Mouse (Mus musculus) limb, embryonic 15.5 days (tissue): Measurements from ENCODE around the gene Abca4. TPM values are rescaled to one million over a fixed set of nuclear protein-coding genes. Genes with fewer than 3 reads are reported as not detected.
"Not testable (repeated sequence)": the region's sequence is repeated elsewhere in the genome, so short reads cannot be mapped to it uniquely, and the experiment has no call there.

ENCODE experiments used
- ATAC-seq: fragments of 200-750 bp; cut with Nextera tagmentation; 2 replicates; pipeline ENCODE4 v1.8.0; 2017; ENCODE audit warnings: low read depth, moderate TSS enrichment; ENCODE audit not compliant: insufficient number of reproducible peaks, low FRiP score, low TSS enrichment
- H3K27ac ChIP-seq: fragments of 300-500 bp; sonication (generic); 2 replicates; pipeline ENCODE4 v1.5.1; 2015; ENCODE audit warnings: moderate library complexity, mild to moderate bottlenecking, inconsistent platforms
- H3K27me3 ChIP-seq: fragments of 300-500 bp; sonication (generic); 2 replicates; pipeline ENCODE4 v1.6.1; 2015; ENCODE audit warnings: inconsistent platforms
- H3K36me3 ChIP-seq: fragments of 300-500 bp; sonication (generic); 2 replicates; pipeline ENCODE4 v1.6.1; 2015; ENCODE audit warnings: inconsistent platforms
- H3K4me1 ChIP-seq: fragments of 300-500 bp; sonication (generic); 2 replicates; pipeline ENCODE4 v1.6.1; 2015; ENCODE audit warnings: inconsistent platforms
- H3K4me2 ChIP-seq: fragments of 300-500 bp; sonication (generic); 2 replicates; pipeline ENCODE4 v1.6.1; 2015; ENCODE audit warnings: mild to moderate bottlenecking, inconsistent platforms
- H3K4me3 ChIP-seq: fragments of 300-500 bp; sonication (generic); 2 replicates; pipeline ENCODE4 v1.5.1; 2015; ENCODE audit warnings: mild to moderate bottlenecking, inconsistent platforms
- H3K9ac ChIP-seq: fragments of 300-500 bp; sonication (generic); 2 replicates; pipeline ENCODE4 v1.6.1; 2015; ENCODE audit warnings: inconsistent platforms
- H3K9me3 ChIP-seq: fragments of 300-500 bp; sonication (generic); 2 replicates; pipeline ENCODE4 v1.6.1; 2016; ENCODE audit warnings: inconsistent platforms
- WGBS: fragments of 180-500 bp; shearing (Covaris S2); methylation state at CpG from one replicate; pipeline ENCODE4 v1.1.7; 2015; 5-methylcytosine and 5-hydroxymethylcytosine counted together
- polyA plus RNA-seq: library from polyadenylated mRNA; unstranded; fragments of >200 nt; fragmentation: Nextera tagmentation; extraction: Ambion mirVana; gene quantifications from 2 replicates; pipeline ENCODE4 v1.2.1, GENCODE M21; 2015

The Abca4 gene
- polyA plus RNA-seq, 1 experiment from 2014 or later, result 1.0 TPM

DNA sequence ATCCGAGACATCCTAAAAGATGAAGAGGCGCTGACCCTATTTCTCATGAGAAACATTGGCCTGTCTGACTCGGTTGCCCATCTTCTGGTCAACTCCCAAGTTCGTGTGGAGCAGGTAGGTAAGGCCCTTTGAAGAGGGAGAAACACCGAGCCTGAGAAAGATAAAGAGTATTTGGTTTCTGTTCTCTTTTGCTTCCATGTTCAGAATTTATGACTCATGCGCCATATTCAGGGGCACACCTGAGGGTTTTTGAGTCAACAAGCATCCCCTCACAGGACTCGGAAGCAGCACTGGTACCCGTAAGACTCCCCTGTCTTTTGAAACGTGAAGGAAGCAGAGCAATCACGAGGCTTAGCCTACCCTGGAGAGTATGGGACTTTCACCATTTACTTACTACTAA lies 18.3 kb downstream of the Abca4 start:
- no peak overlapping the region for H3K27ac ChIP-seq
- H3K9me3 ChIP-seq, result no peaks in the 10 kb centered on the region
- H3K4me1 ChIP-seq, result peaks cover 12% of the 10 kb centered on the region
- ATAC-seq, result no peak
- H3K9ac ChIP-seq, result no peak overlapping the region
- H3K36me3 ChIP-seq, result no peaks in the 10 kb centered on the region
- no peaks in the 10 kb centered on the region for H3K27me3 ChIP-seq
- H3K4me3 ChIP-seq, result no peak overlapping the region
- H3K4me2 ChIP-seq, result no peak overlapping the region
- 85% methylated on average over 10 of the region's 10 CpGs for WGBS

DNA sequence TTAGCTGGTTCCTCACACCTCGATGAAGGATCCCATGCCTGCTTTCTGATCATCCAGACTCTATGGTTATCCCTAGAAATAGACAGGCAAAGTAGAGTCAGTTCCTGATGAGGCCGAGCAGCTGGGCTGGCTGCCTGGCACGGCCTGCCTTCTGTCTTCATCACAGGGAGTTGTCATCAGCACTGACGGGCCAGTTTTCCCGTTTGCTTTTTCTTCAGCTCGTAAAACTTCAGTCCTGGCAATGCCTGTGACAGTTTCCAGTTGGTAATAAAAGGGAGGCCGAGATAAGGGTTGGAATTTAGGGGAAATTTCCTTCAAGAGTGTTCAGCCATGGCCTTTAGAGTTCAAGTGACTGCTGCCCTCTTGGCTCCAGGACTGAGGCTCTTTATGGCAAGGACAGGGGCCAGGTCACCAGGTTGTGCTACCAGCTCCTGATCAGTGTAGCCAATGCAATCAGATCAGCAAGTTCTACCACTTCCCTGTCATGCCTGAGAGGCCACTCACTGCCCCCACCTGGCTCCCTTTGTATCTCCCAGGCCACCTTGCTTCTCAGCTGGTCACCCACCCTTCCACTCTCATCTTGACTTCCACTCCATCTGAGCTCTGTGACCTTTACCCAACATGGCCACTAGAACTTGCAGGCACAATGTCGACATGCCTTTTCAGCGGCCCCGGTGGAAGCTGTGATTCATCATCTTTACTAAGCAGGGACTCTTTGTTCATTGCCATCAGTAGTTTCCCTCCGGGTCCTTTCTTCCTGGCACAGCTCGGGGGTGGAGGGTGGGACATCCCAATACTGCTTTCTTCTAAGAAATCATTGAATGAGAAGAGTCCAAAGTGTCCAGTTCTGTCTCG lies 20.5 kb downstream of the Abca4 start:
- H3K4me2 ChIP-seq, result no peak overlapping the region
- H3K9ac ChIP-seq, result no peak overlapping the region
- peaks cover 6% of the 10 kb centered on the region for H3K4me1 ChIP-seq
- H3K27ac ChIP-seq, result no peak overlapping the region
- H3K4me3 ChIP-seq, result no peak overlapping the region
- WGBS, result 44% methylated on average over 13 of the region's 13 CpGs
- no peaks in the 10 kb centered on the region for H3K36me3 ChIP-seq
- H3K9me3 ChIP-seq, result no peaks in the 10 kb centered on the region
- no peaks in the 10 kb centered on the region for H3K27me3 ChIP-seq
- ATAC-seq, result no peak

DNA sequence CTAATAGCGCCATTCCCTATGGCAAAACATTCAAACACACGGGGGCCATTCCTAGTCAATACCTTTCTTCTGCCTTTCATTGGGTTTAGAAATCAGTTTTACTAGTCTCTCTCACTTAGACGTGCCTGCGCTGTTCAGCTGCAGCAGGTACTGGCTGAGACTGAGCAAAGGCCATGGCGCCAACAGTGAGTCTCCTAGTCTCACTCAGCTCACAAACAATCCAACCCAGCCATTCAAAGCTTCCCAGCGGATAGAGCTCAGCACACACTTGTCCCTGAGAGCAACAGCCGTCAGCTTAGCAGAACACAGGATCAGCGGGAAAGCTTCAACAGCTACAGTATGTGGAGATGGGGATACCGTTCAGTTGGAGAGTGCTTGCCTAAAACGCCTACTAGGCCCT lies 27.5 kb downstream of the Abca4 start:
- no peak for ATAC-seq
- Histone ChIP-seq H3K36me3 (no peaks in the 10 kb centered on the region), H3K27ac (no peak overlapping the region), H3K4me1 (peaks cover 26% of the 10 kb centered on the region), H3K9ac (no peak overlapping the region), H3K4me3 (no peak overlapping the region), H3K9me3 (no peaks in the 10 kb centered on the region), H3K4me2 (no peak overlapping the region), H3K27me3 (no peaks in the 10 kb centered on the region)
- 81% methylated on average over 10 of the region's 10 CpGs for WGBS

DNA sequence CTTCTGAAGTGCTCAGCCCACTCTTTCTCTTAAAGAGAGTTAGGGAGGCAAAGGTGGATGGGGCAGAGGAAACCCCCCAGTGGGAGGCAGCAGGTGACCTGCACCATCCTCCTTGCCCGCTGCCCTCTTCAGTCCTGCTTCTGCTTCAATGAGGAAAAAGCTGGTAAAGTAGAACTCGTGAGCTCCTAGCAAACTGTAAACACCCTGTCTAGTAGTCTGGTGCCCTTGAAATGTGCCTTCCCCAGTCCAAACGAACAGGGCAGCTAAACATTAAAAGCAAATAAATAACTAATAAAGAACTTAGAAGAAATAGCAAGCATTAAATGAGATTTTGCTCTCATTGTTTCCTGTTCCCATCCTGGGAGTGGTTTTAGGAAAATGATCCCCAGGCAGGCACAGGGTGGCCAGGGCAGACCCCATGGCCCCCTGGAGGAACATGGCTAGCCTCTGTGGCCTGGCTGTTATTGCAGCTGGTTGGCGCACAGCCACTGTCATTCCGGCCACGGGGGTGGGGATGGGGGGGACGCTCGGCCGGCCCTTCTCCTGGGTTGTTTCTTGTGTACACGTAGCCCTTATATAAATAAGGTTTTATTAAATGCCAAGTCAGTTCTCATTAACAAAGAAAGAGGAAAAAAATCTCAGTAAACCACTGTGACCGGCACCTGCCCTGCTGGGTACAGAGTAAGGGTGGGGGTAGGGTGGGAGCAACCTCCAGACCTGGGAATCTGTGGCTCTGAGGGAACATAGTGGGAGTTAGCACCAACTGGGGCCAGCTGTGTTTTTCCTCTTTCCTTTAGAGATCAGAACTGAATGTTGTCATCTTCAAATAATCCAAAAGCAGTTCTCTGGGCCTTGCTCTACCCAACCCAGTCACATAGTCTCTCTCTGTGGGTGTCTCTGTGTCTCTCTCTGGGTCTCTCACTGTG lies 28.7 kb downstream of the Abca4 start:
- 28% methylated on average over 11 of the region's 11 CpGs for WGBS
- no peak overlapping the region for H3K9ac ChIP-seq
- H3K27me3 ChIP-seq, result no peaks in the 10 kb centered on the region
- ATAC-seq, result peak; percentile 41; the same call in 1 of the 2 replicates
- peaks cover 26% of the 10 kb centered on the region for H3K4me1 ChIP-seq
- H3K36me3 ChIP-seq, result no peaks in the 10 kb centered on the region
- 0 out of 2 replicates have a peak overlapping the region, but pooled peaks have one; percentile 17 for H3K27ac ChIP-seq
- H3K9me3 ChIP-seq, result no peaks in the 10 kb centered on the region
- H3K4me2 ChIP-seq, result no peak overlapping the region
- no peak overlapping the region for H3K4me3 ChIP-seq

DNA sequence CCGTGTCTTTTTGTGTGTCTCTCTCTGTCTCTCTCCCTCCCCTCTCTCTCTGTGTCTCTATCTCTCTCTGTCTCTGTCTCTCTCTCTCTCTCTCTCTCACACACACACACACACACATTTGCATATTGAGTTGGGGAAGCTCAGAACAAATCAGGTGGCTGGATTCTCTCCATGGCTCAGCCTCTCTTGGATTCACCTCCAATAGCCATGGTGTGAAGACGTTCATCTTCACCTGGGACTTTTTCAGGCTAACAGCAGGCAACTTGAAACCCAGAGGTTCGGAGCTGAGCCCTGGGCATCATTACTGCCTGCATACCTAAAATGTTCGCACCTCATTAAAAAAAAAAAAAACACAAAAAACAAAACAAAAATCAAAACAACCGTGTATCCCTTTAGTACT lies 29.4 kb downstream of the Abca4 start:
- H3K27ac ChIP-seq, result peak overlapping the region; percentile 78; the same call in 1 of the 2 replicates
- no peaks in the 10 kb centered on the region for H3K27me3 ChIP-seq
- H3K4me2 ChIP-seq, result no peak overlapping the region
- no peak for ATAC-seq
- H3K4me3 ChIP-seq, result no peak overlapping the region
- H3K36me3 ChIP-seq, result no peaks in the 10 kb centered on the region
- peaks cover 33% of the 10 kb centered on the region for H3K4me1 ChIP-seq
- 60% methylated on average over 5 of the region's 5 CpGs for WGBS
- H3K9ac ChIP-seq, result no peak overlapping the region
- H3K9me3 ChIP-seq, result no peaks in the 10 kb centered on the region

DNA sequence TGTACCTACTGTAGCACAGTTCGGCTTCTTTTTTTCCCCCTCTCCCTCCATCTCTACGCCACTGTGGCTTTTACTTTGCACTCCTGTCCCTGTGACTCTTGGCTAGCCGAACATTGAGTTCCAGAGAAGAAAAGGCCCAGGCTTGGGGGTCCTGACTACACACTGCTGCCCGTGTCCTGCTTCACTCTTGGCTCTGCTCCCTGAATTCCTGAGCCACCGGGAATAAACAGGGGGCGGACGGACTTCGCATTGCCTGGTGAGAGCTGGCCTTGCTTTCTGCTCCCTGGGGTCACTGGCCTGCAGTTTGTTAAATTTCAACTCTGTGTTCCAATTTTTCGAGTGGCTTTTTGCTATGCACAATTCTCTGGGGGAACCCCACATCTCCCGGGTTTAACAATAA lies 30.1 kb downstream of the Abca4 start:
- no peak for ATAC-seq
- no peak overlapping the region for H3K9ac ChIP-seq

DNA sequence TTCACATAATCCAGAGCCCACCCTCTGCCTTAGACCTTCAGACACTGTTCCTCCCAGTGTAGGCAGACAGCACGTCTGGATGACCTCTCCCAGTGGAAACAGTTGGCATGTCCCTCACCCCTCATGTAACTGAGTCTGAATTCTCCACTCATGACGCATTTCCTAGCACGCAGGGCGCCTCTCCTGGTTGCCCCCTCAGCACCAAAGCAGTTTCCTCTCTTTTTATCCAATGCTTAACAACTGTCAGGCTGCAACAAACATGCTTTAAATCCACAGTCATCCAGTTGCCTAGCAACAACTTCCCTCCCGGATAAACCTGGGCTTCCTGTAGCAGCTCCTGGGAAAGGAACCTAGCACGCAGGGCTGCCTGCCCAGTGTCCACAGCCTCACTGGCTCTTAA lies 33.9 kb downstream of the Abca4 start:
- H3K4me3 ChIP-seq, result no peak overlapping the region
- no peak overlapping the region for H3K9ac ChIP-seq
- 27% methylated on average over 6 of the region's 6 CpGs for WGBS
- H3K27ac ChIP-seq, result peak overlapping the region; percentile 27; the same call in 1 of the 2 replicates
- H3K4me2 ChIP-seq, result no peak overlapping the region
- H3K9me3 ChIP-seq, result no peaks in the 10 kb centered on the region
- no peaks in the 10 kb centered on the region for H3K27me3 ChIP-seq
- peak; percentile 61 for ATAC-seq
- peaks cover 28% of the 10 kb centered on the region for H3K4me1 ChIP-seq
- H3K36me3 ChIP-seq, result no peaks in the 10 kb centered on the region

More for the DNA sequence above, 30.1 kb downstream of the Abca4 start:
- Histone ChIP-seq H3K4me3 (no peak overlapping the region), H3K27ac (peak overlapping the region; percentile 78), H3K9me3 (no peaks in the 10 kb centered on the region), H3K27me3 (no peaks in the 10 kb centered on the region), H3K4me1 (peaks cover 33% of the 10 kb centered on the region), H3K36me3 (no peaks in the 10 kb centered on the region), H3K4me2 (no peak overlapping the region)
- WGBS, result 20% methylated on average over 10 of the region's 10 CpGs

DNA sequence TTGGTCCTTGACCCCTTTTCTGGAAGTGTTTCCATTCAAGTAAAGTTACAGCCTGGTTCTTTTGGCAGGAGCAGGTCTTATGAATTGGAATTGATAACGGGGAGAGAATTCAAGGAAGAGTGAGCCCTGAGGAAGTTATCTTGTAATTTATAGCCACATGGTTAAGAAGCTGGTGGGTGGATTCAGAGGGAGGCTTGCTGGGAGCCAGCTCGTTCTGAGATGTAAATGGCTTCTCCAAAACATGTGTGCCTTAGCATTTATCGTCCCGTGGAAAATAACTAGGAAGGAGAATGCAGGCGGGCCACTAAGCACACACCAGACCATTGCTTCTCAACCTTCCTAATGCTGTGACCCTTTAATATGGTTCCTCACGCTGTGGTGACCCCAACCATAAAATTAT lies 34.9 kb downstream of the Abca4 start:
- H3K4me2 ChIP-seq, result no peak overlapping the region
- no peak overlapping the region for H3K27ac ChIP-seq
- no peak for ATAC-seq
- no peaks in the 10 kb centered on the region for H3K27me3 ChIP-seq
- 67% methylated on average over 6 of the region's 6 CpGs for WGBS
- peaks cover 19% of the 10 kb centered on the region for H3K4me1 ChIP-seq
- no peak overlapping the region for H3K9ac ChIP-seq
- H3K36me3 ChIP-seq, result no peaks in the 10 kb centered on the region
- H3K9me3 ChIP-seq, result no peaks in the 10 kb centered on the region
- no peak overlapping the region for H3K4me3 ChIP-seq

DNA sequence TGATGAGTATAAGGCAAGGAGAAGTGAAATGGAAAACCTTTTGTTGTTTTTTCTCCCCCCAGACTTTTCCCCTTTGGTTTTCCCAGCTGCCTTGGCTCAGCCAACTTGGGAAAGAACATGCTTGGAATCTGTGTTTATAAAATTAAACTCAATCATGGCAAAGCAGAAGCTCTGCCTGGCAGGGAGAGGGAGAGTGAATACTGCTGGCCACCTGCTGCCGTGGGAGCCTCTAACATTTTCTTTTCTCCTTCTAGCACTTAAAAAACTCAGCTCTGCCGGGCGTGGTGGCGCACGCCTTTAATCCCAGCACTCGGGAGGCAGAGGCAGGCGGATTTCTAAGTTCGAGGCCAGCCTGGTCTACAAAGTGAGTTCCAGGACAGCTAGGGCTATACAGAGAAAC lies 37.4 kb downstream of the Abca4 start:
- WGBS, result 82% methylated on average over 8 of the region's 8 CpGs

DNA sequence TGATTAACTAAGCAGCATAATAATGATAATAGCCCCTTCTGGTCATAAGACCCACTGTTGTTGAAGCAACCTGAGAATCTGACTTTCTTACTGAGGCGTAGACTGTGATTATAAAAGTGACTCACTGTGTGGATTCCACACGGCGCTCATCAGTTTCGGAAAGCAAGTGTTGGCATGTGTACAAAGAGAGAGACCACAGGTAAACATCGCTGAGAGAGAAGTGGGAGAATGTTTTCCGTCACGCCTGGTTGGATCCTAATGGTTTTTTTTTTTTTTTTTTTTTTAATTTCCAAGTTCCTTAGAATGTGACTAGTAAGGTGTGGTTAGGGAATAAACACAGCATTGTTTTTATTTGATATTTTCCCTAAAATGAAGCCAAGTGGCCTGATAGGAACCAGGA lies 38.1 kb downstream of the Abca4 start:
- Histone ChIP-seq H3K4me2 (no peak overlapping the region), H3K9ac (no peak overlapping the region), H3K4me1 (peaks cover 14% of the 10 kb centered on the region), H3K27me3 (no peaks in the 10 kb centered on the region), H3K27ac (no peak overlapping the region), H3K36me3 (no peaks in the 10 kb centered on the region), H3K4me3 (no peak overlapping the region), H3K9me3 (no peaks in the 10 kb centered on the region)
- no peak for ATAC-seq
- 76% methylated on average over 7 of the region's 7 CpGs for WGBS

More for the DNA sequence above, 37.4 kb downstream of the Abca4 start:
- not testable (repeated sequence) for ATAC-seq, H3K9me3 ChIP-seq, H3K27ac ChIP-seq, H3K9ac ChIP-seq, H3K36me3 ChIP-seq, H3K4me3 ChIP-seq, H3K27me3 ChIP-seq, H3K4me2 ChIP-seq
- H3K4me1 ChIP-seq, result peaks cover 14% of the 10 kb centered on the region

DNA sequence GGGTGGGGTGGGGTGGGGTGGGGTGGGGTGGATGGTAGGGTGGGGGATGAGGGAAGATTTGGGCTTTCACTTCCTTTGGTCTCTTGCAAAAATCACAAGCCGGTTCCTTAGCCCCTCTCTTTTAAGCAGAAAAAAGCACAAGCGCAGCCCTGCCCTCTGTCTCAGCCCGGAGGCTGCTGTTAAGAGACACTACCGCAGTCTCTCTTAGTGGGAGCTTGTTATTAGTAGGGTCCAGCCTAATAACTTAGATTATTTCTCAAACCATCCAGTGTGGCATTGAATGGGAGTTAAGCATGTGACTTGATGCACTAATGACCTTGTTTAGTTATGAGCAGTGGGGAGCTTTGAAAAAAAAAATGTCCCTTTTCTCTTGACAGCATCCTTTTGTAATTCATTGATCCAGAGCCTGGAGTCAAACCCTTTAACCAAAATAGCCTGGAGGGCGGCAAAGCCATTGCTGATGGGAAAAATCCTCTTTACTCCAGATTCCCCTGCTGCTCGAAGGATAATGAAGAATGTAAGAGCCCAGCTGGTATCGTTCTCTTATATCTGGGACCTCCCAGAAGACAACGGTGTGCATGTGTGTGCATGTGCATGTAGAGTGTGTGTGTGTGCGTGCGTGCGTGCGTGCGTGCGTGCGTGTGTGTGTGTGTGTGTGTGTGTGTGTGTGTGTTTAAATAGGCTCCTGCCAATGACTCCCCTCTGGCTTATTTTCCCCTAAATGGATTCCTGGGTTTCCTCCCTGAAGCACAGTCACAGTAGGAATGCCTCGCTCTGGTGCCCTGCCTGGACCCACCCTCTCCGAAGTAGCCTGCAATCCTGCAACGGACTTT lies 41.1 kb downstream of the Abca4 start:
- no peak overlapping the region for H3K9ac ChIP-seq
- H3K4me3 ChIP-seq, result no peak overlapping the region
- ATAC-seq, result no peak
- H3K4me1 ChIP-seq, result peaks cover 21% of the 10 kb centered on the region
- no peak overlapping the region for H3K27ac ChIP-seq
- 56% methylated on average over 18 of the region's 18 CpGs for WGBS
- no peaks in the 10 kb centered on the region for H3K27me3 ChIP-seq
- H3K36me3 ChIP-seq, result no peaks in the 10 kb centered on the region
- H3K4me2 ChIP-seq, result no peak overlapping the region
- no peaks in the 10 kb centered on the region for H3K9me3 ChIP-seq
